Mouse (Mus musculus) activated CD4-positive, CD25-positive, alpha-beta regulatory T cell, adult 4 months (primary cell): Measurements from ENCODE around the gene Gm4450. TPM values are rescaled to one million over a fixed set of nuclear protein-coding genes. Genes with fewer than 3 reads are reported as not detected.
"Not testable (repeated sequence)": the region's sequence is repeated elsewhere in the genome, so short reads cannot be mapped to it uniquely, and the experiment has no call there.

Experiments used
- ATAC-seq: one replicate; pipeline ENCODE4 v1.8.0; 2017
- polyA plus RNA-seq, 2 experiments: library from polyadenylated mRNA; unstranded; fragments of 100-300 nt; shearing (Covaris generic); gene quantifications; one replicate each; pipeline ENCODE4 v1.2.1; 2017

The Gm4450 gene
- polyA plus RNA-seq: not detected

DNA sequence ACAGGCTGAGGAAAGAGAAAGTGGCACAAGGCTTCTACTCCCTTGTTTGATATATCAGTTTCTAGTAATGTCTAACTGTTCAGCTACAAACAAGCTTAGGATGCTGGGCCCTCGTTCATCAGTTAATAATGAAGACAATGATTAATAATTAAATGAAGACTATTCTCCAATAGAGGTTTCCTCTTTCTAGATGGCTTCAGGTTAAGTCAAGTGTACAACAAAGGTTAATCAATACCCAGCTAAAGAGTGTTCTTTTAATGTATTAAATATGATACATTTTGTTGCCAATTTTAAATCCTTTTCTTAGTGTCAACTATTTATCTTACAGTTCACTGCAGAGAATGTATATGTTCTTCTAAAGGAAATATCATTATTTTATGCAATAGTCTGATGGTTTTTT lies at the start of gene Gm4450:
TSS of gene Gm4450 (minus strand) at position 101 of the 400 bp plus-strand sequence.
- not testable (repeated sequence) for ATAC-seq

DNA sequence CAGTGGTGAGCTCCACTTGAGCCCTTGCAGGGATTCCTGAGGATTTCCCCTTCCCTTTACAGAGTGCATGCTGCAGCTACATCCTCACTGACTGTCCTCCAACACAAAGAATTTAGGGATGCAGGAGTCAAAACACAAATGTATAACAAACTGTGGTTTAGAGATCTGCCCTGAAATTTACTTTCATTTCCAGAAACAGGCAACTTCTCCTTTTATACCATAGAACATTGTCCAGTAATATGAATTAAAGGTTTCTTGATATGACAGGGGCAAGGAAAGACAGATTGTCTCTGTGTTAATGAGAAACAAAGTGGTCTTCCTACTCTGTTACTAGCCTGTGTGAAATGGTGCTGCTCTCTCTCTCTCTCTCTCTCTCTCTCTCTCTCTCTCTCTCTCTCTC lies 40.5 kb upstream of the Gm4450 start:
- not testable (repeated sequence) for ATAC-seq

DNA sequence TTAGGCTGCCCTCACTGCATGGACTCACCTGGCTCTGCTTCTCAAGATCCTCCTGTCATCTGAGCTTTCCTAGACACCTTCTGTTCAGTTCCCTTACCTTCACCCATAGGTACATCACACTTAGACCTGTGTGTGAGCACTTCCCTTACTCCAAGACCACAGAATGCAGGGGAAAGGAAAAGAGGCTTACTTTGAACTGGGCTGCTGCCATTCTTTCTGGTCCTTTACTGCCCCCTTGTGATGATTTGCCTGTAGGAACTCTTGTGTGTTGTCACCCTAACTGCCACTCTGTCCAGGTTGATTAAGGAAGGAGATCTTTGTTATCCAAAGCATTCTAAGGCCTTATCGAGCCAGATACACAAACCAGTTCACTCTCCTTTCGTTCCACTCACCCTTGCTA lies 39.8 kb upstream of the Gm4450 start:
- not testable (repeated sequence) for ATAC-seq

DNA sequence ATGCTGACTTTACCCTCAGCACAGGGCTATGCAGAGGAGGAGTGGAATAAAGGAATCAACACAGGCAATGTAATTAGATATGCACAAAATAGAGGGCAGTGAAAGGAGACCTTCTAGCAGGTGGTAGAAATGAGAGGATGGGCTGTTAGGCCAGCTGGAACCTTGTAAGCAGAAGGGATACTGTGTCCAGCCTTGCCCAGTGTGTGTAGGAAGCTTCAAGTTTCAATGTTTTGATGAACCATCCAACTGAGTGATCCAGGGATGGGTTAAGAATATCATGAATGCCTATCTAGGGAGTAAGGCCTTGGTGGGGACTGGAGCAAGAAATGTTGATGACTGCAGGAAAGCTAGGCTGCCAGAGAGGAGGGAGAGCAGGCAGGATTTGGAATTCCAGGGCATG lies 38.1 kb upstream of the Gm4450 start:
- not testable (repeated sequence) for ATAC-seq

DNA sequence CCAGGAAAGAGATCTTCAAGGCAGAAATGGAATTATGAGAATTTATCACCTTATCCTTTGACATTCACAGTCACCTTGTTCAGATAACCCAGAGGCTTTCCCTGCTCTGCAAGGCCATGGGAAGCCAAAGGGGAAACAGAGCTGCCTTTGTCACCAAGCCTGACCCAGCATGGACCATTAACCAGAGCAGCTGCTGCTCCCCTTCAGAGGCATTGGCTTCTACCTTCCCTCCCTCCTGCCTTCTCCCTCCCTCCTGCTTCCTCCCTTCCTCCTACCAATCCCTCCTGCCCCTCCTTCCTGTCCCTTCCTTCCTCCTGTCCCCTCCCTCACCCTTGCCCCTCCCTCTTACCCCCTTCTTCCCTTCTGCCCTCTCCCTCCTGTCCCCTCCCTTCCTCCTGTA lies 37.3 kb upstream of the Gm4450 start:
- not testable (repeated sequence) for ATAC-seq

DNA sequence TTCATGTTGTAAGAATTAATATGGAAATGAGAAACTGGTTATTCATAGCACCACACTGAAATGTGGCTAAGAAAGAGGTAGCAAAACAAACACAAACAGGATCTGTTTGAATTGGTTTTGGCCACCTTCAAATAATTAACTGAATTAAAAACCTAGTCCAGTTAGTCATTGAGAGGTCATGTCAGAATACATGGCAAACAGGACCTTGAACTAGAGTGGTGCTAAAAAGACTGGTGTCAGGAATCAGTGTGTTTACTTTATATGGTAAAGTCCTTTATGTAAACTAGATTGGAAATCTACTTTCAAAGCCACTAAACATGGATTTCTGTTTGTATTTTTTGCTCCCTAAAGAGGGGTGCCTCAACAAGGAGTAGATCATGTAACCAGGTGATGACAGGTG lies 14.6 kb upstream of the Gm4450 start:
- ATAC-seq: not testable (repeated sequence)

DNA sequence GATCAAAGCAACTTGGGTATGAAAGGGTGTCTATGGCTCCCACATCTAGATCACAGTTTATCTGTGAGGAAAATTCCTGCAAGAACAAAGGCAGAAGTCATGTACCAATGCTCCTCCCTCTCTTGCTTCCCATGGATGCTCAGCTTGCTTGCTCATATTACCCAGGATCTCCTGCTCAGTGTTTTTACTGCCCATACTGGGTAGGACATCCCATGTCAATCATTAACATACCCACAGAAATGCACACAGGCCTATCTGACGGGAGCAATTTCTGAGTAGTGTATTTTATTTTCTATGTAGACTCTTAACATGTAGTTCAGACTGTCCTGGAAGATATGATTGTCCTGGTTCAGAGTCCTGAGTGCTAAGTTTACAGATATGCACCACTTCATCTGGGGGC lies 14.1 kb upstream of the Gm4450 start:
- not testable (repeated sequence) for ATAC-seq

DNA sequence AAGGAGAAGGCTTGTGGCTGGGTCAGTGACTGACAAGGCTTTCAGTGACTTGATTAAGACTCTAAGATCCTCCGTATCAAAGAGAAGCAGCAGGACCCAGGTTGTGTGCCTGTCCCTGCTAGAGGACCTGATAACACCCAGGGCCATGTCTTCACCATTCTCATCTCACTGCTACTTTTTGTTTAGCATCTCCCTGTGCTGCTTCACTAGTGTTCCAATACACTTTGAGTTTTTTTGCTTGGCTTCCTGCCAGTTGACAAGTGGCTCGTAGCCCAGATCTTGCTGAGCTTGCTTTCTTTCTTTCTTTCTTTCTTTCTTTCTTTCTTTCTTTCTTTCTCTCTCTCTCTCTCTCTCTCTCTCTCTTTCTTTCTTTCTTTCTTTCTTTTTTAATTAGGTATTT lies 12.4 kb upstream of the Gm4450 start:
- ATAC-seq: not testable (repeated sequence)

DNA sequence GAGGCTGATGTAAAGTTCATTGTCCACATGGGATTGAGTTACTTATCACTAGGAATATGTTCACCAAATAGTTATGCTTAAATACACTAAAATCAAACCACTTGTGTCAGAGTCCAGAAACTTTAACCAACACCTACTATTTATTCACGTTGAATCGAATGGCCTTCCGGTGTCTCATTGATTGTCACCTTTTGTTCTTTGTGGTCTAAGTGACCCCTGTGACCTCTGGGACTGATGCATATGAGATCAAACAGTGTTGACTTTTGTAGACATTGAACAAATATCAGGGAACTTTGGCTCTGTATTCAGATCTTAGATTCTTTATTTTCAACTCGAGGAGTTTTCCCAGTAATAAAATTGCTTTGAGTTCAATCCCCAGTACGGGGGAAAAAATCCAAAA lies 3.1 kb downstream of the Gm4450 start:
- ATAC-seq: not testable (repeated sequence)

DNA sequence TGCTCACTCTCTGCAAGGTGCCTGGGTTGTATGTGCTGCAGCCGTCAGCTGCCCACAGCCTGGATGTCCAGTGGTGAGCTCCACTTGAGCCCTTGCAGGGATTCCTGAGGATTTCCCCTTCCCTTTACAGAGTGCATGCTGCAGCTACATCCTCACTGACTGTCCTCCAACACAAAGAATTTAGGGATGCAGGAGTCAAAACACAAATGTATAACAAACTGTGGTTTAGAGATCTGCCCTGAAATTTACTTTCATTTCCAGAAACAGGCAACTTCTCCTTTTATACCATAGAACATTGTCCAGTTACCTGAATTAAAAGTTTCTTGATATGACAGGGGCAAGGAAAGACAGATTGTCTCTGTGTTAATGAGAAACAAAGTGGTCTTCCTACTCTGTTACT lies 13.0 kb downstream of the Gm4450 start:
- ATAC-seq: not testable (repeated sequence)

DNA sequence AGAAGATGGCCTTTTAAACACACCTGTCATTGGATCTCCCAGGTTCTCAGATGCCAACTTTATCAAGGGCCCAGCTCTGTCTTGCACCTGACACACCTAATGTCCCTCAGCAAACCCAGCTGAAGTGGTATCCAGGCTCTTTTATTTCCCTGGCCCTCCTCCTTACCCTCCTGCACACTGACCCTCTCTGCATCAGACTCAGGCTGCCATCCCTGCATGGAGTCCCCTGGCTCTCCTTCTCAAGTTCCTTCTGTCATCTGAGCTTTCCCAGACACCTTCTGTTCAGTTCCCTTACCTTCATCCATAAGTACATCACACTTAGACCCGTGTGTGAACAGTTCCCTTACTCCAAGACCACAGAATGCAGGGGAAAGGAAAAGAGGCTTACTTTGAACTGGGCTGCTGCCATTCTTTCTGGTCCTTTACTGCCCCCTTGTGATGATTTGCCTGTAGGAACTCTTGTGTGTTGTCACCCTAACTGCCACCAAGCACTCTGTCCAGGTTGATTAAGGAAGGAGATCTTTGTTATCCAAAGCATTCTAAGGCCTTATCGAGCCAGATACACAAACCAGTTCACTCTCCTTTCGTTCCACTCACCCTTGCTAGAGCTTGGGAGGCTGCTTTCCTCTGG lies 13.7 kb downstream of the Gm4450 start:
- not testable (repeated sequence) for ATAC-seq

DNA sequence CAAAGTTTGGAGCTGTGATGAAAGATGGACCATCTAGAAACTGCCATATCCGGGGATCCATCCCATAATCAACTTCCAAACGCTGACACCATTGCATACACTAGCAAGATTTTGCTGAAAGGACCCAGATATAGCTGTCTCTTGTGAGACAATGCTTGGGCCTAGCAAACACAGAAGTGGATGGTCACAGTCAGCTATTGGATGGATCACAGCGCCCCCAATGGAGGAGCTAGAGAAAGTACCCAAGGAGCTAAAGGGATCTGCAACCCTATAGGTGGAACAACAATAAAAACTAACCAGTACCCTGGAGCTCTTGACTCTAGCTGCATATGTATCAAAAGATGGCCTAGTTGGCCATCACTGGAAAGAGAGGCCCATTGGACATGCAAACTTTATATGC lies 14.7 kb downstream of the Gm4450 start:
- not testable (repeated sequence) for ATAC-seq

DNA sequence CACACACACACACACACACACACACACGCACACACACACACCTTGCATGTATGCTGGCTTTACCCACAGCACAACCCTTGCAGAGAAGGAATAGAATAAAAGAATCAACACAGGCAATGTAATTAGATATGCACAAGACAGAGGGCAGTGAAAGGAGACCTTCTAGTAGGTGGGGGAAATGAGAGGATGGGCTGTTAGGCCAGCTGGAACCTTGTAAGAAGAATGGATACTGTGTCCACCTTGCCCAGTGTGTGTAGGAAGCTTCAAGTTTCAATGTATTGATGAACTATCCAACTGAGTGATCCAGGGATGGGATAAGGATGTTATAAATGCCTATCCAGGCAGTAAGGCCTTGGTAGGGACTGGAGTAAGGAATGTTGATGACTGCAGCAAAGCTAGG lies 21.9 kb downstream of the Gm4450 start:
- no peak for ATAC-seq

DNA sequence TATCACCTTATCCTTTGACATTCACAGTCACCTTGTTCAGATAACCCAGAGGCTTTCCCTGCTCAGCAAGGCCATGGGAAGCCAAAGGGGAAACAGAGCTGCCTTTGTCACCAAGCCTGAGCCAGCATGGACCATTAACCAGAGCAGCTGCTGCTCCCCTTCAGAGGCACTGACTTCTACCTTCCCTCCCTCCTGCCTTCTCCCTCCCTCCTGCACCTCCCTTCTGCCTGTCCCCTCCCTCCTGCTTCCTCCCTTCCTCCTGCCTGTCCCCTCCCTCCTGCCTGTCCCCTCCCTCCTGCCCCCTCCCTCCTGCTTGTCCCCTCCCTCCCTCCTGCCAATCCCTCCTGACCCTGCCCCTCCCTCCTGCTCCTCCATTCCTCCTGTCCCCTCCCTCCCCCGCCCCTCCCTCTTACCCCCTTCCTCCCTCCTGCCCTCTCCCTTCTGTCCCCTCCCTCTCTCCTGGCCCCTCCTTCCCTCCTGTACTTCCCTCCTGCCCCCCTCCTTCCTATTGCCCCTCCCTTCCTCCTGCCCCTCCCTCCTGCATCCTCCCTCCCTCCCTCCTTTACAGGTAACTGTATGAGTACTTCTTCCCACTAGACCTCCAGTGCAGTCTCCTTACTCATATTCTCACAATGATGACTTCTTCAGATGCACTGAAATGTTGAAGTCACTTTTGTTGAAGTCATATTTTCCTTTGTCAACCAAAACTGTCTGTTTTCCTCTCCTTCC lies 22.7 kb downstream of the Gm4450 start:
- no peak for ATAC-seq

DNA sequence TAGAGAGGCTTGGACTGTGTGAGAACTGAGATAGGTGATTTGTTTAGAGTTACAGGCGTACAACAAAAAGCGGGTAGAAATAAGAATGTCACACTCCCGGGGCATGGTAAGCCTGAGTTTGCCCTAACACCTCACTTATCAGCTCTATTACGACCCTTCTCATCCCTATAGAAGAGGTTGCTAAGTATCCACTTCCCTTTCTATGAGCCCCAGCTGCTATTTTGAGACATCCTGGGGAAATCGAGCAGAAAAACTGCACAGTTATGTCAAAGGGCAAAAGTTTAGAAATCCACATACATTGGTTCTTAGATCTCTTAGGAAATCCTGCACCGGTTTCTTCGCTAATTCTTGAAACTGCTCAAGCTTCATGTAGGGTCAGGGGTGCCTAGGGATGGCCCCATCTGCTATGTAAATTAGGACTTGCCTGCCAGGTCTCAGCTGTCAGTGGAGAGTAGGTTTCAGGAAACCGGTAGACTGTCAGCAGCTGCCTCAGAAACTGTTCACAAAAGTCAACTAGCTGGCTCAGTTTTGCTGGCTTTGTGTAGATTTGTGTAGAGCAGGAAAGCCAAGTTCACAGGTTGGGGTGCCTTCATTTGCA lies 27.9 kb downstream of the Gm4450 start:
- no peak for ATAC-seq

DNA sequence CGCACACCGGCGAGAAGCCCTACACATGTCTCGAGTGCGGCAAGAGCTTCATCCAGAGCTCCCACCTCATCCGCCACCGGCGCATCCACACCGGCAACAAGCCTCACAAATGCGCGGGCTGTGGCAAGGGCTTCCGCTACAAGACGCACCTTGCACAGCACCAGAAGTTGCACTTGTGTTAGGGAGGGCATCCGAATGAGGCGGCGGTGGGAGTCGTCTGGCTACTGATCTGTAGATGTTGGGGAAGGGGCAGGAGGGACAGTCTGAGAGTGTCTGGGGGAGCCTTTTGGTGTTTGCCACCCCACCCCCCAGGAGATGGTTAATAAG lies 28.5 kb downstream of the Gm4450 start:
- ATAC-seq: no peak

DNA sequence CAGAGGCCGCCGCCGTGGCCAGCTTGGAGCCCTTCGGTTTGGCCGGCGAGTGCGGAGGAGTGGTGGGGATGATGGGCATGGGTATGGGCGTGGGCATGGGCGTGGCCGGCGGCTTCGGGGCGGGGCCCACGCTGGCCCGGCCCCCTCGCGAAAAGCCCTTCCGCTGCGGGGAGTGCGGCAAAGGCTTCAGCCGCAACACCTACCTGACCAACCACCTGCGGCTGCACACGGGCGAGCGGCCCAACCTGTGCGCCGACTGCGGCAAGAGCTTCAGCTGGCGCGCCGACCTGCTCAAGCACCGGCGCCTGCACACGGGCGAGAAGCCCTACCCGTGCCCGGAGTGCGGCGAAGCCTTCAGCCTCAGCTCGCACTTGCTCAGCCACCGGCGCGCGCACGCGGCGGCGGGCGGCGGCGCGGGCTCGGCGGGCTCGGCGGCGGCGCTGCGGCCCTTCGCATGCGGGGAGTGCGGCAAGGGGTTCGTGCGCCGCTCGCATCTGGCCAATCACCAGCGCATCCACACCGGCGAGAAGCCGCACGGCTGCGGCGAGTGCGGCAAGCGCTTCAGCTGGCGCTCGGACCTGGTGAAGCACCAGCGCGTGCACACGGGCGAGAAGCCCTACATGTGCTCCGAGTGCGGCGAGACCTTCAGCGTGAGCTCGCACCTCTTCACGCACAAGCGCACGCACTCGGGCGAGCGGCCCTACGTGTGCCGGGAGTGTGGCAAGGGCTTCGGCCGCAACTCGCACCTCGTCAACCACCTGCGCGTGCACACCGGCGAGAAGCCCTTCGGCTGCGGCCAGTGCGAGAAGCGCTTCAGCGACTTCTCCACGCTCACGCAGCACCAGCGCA lies 29.1 kb downstream of the Gm4450 start:
- peak; percentile 43 for ATAC-seq

DNA sequence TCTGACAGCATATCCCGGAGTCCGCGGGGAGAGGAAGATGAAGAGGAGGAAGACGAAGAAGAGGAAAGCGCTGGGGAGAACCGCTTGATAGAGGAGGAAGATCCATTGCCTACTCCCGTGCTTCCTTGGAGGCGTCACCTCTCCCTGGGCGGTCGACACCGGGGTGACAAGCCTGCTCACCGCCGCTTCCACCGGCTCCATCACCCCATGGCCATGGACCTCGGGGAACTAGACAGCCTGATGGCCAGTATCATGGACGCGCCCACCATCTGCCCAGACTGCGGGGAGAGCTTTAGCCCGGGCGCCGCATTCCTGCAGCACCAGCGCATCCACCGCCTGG lies 29.7 kb downstream of the Gm4450 start:
- no peak for ATAC-seq

DNA sequence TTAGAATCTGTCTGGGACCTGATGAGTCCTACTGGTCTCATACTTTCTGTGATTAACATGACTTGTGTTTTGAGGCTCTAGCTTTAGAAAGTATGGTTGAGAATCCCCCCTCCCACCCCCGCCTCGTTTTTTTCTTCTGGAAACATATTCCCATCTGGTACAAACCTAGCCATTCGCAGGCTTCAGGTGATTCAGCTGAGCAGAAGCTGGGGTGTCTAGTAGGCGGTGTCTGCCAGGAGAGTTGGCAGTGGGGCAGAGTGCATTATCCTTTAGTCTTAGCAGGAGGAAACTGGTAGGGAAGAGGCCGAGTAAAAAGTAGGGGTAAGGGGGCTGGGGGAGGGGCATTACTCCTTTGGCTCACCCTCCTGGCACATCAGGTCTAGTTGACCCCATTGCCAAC lies 30.2 kb downstream of the Gm4450 start:
- no peak for ATAC-seq

DNA sequence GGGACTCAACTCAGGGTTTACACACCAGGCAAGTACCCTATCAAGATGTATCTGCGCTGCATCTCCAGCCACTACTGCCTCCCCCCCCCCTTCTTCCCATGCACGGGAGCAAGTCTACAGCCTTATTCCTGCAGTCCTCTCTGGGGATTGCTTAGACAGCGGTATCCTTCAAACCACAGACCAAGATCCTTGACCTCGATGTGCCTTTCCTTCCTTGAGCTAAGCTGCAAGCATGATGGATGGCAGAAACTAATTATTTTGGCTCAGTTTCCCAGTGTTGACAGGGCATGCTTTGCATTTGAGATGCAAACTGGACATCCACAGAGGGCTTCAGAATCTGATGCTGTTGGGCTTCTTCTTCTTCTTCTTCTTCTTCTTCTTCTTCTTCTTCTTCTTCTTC lies 34.0 kb downstream of the Gm4450 start:
- ATAC-seq: no peak

DNA sequence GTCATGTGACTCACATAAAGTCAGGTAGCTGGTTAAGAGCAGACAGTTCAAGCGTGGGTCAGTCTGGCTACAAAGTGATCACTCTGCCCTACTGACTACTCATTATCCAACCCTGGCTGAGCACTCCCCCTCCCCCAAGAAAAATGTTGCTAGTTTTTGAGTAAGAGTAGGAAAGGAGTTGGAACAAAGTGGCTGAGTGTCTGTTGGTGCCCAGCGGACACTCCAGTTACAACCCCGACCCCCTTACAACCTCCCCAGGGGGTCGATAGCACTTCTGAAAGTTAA lies 37.2 kb downstream of the Gm4450 start:
- ATAC-seq: no peak

DNA sequence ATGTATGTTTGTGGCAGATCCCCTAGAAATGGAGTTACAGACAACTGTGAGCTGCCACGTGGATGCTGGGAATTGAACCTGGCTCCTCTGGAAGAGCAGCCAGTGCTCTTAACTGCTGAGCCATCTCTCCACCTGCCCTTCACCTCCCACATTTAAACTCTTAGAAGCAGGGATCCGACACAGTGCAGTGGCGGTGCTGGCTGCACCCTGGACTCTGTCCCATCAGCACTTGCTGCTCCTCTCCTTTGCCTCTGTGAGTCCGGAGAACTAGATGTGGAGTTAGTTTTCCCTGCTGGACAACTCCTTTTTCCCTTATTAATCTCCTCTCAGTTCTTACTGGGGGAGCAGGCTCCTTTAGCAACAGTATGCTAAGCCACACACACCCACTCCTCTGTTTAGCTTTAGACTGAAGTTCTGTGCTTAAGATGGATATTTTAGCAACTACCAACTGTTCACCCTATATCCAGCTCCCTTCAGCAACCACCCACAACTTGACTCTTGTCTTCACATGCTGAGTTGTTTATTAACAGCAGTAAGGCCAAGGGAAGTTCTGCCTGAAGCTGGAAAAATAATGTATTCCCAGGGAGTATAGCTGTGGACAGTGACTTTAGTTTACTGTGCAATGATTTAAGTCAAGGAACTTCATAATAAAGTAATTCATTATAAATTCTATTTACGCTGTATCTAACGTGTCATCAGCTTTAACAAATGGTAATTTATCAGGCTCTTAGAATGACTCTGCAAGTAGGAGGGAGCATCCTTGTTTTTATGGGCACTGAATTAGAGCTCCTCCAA lies 37.7 kb downstream of the Gm4450 start:
- ATAC-seq: no peak

DNA sequence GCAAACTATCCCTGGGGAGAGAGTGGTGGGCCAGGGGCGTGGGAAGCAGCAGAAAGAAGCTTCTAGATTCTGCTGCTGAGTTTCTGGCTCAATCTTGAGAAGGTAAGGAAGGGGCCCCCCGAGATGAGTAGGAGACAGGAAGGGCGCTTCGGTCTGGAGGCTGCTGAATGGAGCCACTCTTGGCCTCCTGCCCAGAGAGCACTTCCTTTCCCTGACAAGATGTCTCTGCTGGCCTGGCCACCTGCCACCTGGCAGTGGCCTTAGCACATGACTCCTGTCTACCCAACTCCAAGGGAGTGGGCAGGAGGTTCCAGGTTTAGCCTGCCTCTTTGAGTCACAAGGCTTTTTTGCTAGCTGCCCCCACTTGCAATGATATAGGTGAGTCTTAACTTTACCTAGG lies 39.6 kb downstream of the Gm4450 start:
- no peak for ATAC-seq
